Mouse (Mus musculus): ENCODE measurements at regions not wholly inside any gene's neighbourhood (a gene's known extent, or its start where the extent isn't known, plus 50 kb on each side); places are given as distances from the start of the nearest gene placed in this dataset.

GRCm38 (mm10) chr6:58752496-58752895 is 78.8 kb upstream of the Herc3 start:
- no peak for DNase-seq (ENCODE audit: low spot score in 2 of 2)

- DNase-seq (ENCODE audit: low spot score in 2 of 2) = no peak
These were observed 74.8 kb upstream of the Herc3 start for GRCm38 (mm10) chr6:58756309-58757015.

DNA sequence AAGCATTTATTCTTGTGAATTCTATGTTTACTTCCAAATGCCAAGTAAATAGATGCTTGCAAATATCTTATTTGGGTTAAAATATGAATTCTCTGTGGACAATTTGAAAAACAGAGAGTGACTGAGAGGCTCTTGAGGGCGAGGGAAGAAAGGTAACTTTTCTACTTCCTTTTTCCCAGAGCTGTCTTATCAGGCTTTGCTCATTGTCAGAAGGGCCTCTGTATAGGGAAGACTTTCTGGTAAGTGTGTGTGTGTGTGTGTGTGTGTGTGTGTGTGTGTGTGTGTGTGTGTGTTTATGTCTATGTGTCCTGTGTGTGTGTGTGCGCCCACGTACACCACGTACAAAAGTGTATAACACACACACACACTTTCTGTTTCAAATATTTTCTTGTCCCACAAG is 73.9 kb upstream of the Herc3 start:
- no peak for DNase-seq (ENCODE audit: low spot score in 2 of 2)

GRCm38 (mm10) chr6:58770654-58771218 is 60.5 kb upstream of the Herc3 start:
- peak; percentile 67 to 80 for DNase-seq (ENCODE audit: low spot score in 2 of 2)

GRCm38 (mm10) chr6:58772014-58772413 is 59.3 kb upstream of the Herc3 start:
- DNase-seq (ENCODE audit: low spot score in 2 of 2) = peak; percentile 36 to 53

All from layer of hippocampus, postnatal 10 days (tissue).